Mouse (Mus musculus): ENCODE measurements around the gene Itpr2. TPM values are rescaled to one million over a fixed set of nuclear protein-coding genes. Genes with fewer than 3 reads are reported as not detected.
A peak's percentile ranks its signal among the peaks of the same experiment; 100 is the strongest.

Gene Itpr2
- polyA plus RNA-seq, 1 experiment from 2014 or later, result 6.0 TPM

- no peaks in the 10 kb centered on the region for H3K27me3 ChIP-seq (ENCODE audit: control insufficient read depth, insufficient read depth, low read length)
- no peaks in the 10 kb centered on the region for H3K9me3 ChIP-seq (ENCODE audit: control insufficient read depth, low read length)
- H3K4me3 ChIP-seq (replicated peaks; ENCODE audit: low read depth, low read length), result no peak overlapping the region
- H3K4me1 ChIP-seq (ENCODE audit: control insufficient read depth, insufficient read depth, low read length), result peaks cover 9% of the 10 kb centered on the region
- H3K9ac ChIP-seq (replicated peaks; ENCODE audit: low read length), result no peak overlapping the region
- DNase-seq (no peak), ATAC-seq (ENCODE audit: low FRiP score, low TSS enrichment) (no peak)
- no peak overlapping the region for H3K4me2 ChIP-seq (ENCODE audit: low read length)
- no peaks in the 10 kb centered on the region for H3K36me3 ChIP-seq (ENCODE audit: control insufficient read depth, insufficient read depth, low read length)
- WGBS, result 71% methylated on average over 18 of the region's 18 CpGs
- no peak overlapping the region for H3K27ac ChIP-seq (replicated peaks; ENCODE audit: low read depth, low read length)
Measured at GRCm38 (mm10) chr6:146080546-146081512, 421.2 kb downstream of the Itpr2 start.

GRCm38 (mm10) chr6:146079734-146080443, 422.1 kb downstream of the Itpr2 start:
- H3K9me3 ChIP-seq (ENCODE audit: control insufficient read depth, low read length), result no peaks in the 10 kb centered on the region
- no peak overlapping the region for H3K9ac ChIP-seq (replicated peaks; ENCODE audit: low read length)
- no peak overlapping the region for H3K27ac ChIP-seq (replicated peaks; ENCODE audit: low read depth, low read length)
- H3K27me3 ChIP-seq (ENCODE audit: control insufficient read depth, insufficient read depth, low read length), result no peaks in the 10 kb centered on the region
- no peak overlapping the region for H3K4me2 ChIP-seq (ENCODE audit: low read length)
- DNase-seq (no peak), ATAC-seq (ENCODE audit: low FRiP score, low TSS enrichment) (no peak)
- peaks cover 9% of the 10 kb centered on the region for H3K4me1 ChIP-seq (ENCODE audit: control insufficient read depth, insufficient read depth, low read length)
- no peak overlapping the region for H3K4me3 ChIP-seq (replicated peaks; ENCODE audit: low read depth, low read length)
- 59% methylated on average over 3 of the region's 3 CpGs for WGBS
- H3K36me3 ChIP-seq (ENCODE audit: control insufficient read depth, insufficient read depth, low read length), result no peaks in the 10 kb centered on the region

DNA sequence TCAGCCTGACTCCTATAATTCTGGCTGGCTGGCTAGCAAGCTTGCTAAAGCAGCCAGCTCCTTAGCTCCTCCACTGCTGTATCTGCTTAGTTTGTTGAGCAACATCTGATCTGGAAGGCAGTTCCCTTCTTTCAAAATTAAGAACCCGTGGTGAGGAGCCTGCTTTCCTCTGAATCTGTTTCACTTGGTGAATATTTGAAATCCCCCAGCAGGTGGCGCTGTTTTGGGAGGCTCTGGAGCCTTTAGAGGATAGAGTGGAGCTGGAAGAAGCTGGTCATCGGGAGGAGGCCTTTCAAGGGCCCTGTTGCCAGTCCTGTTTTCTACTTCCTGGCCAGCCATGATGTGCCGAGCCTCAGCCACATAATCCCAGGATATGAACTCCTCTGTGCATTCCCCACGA, 422.8 kb downstream of the Itpr2 start:
- H3K4me1 ChIP-seq (ENCODE audit: control insufficient read depth, insufficient read depth, low read length), result peaks cover 9% of the 10 kb centered on the region
- H3K27me3 ChIP-seq (ENCODE audit: control insufficient read depth, insufficient read depth, low read length), result no peaks in the 10 kb centered on the region
- H3K4me2 ChIP-seq (ENCODE audit: low read length), result no peak overlapping the region
- ATAC-seq (ENCODE audit: low FRiP score, low TSS enrichment), result no peak
- 47% methylated on average over 5 of the region's 5 CpGs for whole genome bisulfite sequencing
- no peak overlapping the region for H3K9ac ChIP-seq (replicated peaks; ENCODE audit: low read length)
- H3K27ac ChIP-seq (replicated peaks; ENCODE audit: low read depth, low read length), result no peak overlapping the region
- H3K4me3 ChIP-seq (replicated peaks; ENCODE audit: low read depth, low read length), result no peak overlapping the region
- no peaks in the 10 kb centered on the region for H3K9me3 ChIP-seq (ENCODE audit: control insufficient read depth, low read length)
- H3K36me3 ChIP-seq (ENCODE audit: control insufficient read depth, insufficient read depth, low read length), result no peaks in the 10 kb centered on the region
- DNase-seq, result peak; percentile 84

- Histone ChIP-seq H3K4me1 (ENCODE audit: control insufficient read depth, insufficient read depth, low read length) (peaks cover 9% of the 10 kb centered on the region), H3K4me2 (ENCODE audit: low read length) (no peak overlapping the region), H3K9me3 (ENCODE audit: control insufficient read depth, low read length) (peaks cover 5% of the 10 kb centered on the region; the same call in 1 of the 2 replicates), H3K27me3 (ENCODE audit: control insufficient read depth, insufficient read depth, low read length) (no peaks in the 10 kb centered on the region), H3K27ac (replicated peaks; ENCODE audit: low read depth, low read length) (no peak overlapping the region), H3K9ac (replicated peaks; ENCODE audit: low read length) (no peak overlapping the region), H3K36me3 (ENCODE audit: control insufficient read depth, insufficient read depth, low read length) (no peaks in the 10 kb centered on the region), H3K4me3 (replicated peaks; ENCODE audit: low read depth, low read length) (no peak overlapping the region)
- 90% methylated on average over 15 of the region's 15 CpGs for WGBS
- ATAC-seq (ENCODE audit: low FRiP score, low TSS enrichment), result no peak
- no peak for DNase-seq
Measured at GRCm38 (mm10) chr6:146078136-146078535, 423.9 kb downstream of the Itpr2 start.

- no peak overlapping the region for H3K27ac ChIP-seq (replicated peaks; ENCODE audit: low read depth, low read length)
- no peaks in the 10 kb centered on the region for H3K27me3 ChIP-seq (ENCODE audit: control insufficient read depth, insufficient read depth, low read length)
- peaks cover 9% of the 10 kb centered on the region for H3K4me1 ChIP-seq (ENCODE audit: control insufficient read depth, insufficient read depth, low read length)
- no peak for DNase-seq
- H3K9me3 ChIP-seq (ENCODE audit: control insufficient read depth, low read length), result peaks cover 5% of the 10 kb centered on the region; the same call in 1 of the 2 replicates
- H3K4me2 ChIP-seq (ENCODE audit: low read length), result no peak overlapping the region
- H3K9ac ChIP-seq (replicated peaks; ENCODE audit: low read length), result no peak overlapping the region
- no peaks in the 10 kb centered on the region for H3K36me3 ChIP-seq (ENCODE audit: control insufficient read depth, insufficient read depth, low read length)
- no peak overlapping the region for H3K4me3 ChIP-seq (replicated peaks; ENCODE audit: low read depth, low read length)
- WGBS, result 90% methylated on average over 11 of the region's 11 CpGs
- no peak for ATAC-seq (ENCODE audit: low FRiP score, low TSS enrichment)
Measured at GRCm38 (mm10) chr6:146077124-146077889, 424.7 kb downstream of the Itpr2 start.

- Histone ChIP-seq H3K36me3 (ENCODE audit: control insufficient read depth, insufficient read depth, low read length) (no peaks in the 10 kb centered on the region), H3K9me3 (ENCODE audit: control insufficient read depth, low read length) (peaks cover 5% of the 10 kb centered on the region; the same call in 1 of the 2 replicates), H3K4me2 (ENCODE audit: low read length) (no peak overlapping the region), H3K27ac (replicated peaks; ENCODE audit: low read depth, low read length) (no peak overlapping the region), H3K9ac (replicated peaks; ENCODE audit: low read length) (no peak overlapping the region), H3K27me3 (ENCODE audit: control insufficient read depth, insufficient read depth, low read length) (no peaks in the 10 kb centered on the region), H3K4me3 (replicated peaks; ENCODE audit: low read depth, low read length) (no peak overlapping the region), H3K4me1 (ENCODE audit: control insufficient read depth, insufficient read depth, low read length) (no peaks in the 10 kb centered on the region)
- DNase-seq, result no peak
- no peak for ATAC-seq (ENCODE audit: low FRiP score, low TSS enrichment)
- 88% methylated on average over 1 of the region's 1 CpGs for WGBS
Measured at GRCm38 (mm10) chr6:146072842-146073241, 429.2 kb downstream of the Itpr2 start.

DNA sequence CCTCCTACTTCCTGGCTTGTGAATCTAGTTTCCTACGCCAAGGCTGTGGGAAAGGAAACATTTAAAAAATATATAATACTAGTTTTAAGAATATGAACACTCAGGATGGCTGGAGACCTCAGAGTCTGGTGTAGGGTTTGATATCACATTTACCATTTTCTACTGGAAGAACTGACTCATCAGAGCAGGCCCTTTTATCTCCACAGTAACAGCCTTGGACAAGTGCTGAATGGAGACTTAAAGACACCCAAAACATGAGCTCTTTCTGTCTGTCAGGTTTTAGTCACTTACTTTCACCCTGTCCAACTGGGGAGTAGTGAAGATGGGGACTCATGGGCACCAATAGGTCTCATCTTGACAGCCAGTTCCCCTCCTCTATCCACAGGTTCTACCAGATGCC, 430.1 kb downstream of the Itpr2 start:
- Histone ChIP-seq H3K9me3 (ENCODE audit: control insufficient read depth, low read length) (peaks cover 5% of the 10 kb centered on the region; the same call in 1 of the 2 replicates), H3K27me3 (ENCODE audit: control insufficient read depth, insufficient read depth, low read length) (no peaks in the 10 kb centered on the region), H3K4me2 (ENCODE audit: low read length) (no peak overlapping the region), H3K27ac (replicated peaks; ENCODE audit: low read depth, low read length) (no peak overlapping the region), H3K4me3 (replicated peaks; ENCODE audit: low read depth, low read length) (no peak overlapping the region), H3K4me1 (ENCODE audit: control insufficient read depth, insufficient read depth, low read length) (no peaks in the 10 kb centered on the region), H3K36me3 (ENCODE audit: control insufficient read depth, insufficient read depth, low read length) (no peaks in the 10 kb centered on the region), H3K9ac (replicated peaks; ENCODE audit: low read length) (no peak overlapping the region)
- DNase-seq, result no peak
- 91% methylated on average over 1 of the region's 1 CpGs for WGBS
- ATAC-seq (ENCODE audit: low FRiP score, low TSS enrichment), result no peak
